Mouse (Mus musculus) retina, adult 2 months (tissue): ENCODE measurements around the gene Hist1h3f.
"Not testable (repeated sequence)": the region's sequence is repeated elsewhere in the genome, so short reads cannot be mapped to it uniquely, and the experiment has no call there.

ENCODE experiments used
- DNase-seq: peaks from one replicate; pipeline ENCODE4 v3.0.0-alpha.2; 2012; ENCODE audit warnings: low read depth, low spot score

Gene Hist1h3f

DNA sequence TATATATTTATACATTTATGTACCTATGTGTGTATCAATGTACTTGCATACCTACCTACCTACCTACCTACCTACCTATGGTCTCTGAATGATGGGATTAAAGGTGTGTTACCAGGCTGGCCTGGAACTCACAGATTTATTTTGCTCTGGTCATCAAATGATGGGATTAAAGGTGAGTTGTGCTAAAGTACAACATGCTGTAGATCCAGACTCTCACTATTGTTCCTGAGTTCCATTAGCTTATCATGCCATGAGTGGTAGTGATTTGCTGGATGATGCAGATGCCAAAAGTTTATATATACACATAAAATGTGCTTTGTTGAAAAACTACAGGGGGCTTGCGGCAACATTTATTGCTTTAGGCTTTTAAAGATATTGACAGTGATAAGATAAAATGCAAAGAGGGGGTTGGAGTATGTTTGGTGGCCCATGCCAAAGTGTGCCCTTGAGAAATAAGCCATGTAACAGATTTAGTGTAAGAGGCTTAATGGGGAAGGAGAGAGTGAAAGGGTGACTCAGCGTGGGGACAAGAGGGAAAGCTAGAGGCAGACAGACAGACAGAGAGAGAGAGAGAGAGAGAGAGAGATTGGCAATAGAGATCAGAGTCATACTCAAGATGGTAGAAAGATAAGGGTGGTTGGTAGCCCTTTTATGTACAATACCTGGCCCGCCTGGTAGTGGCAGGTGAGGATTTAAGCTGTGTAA lies 6.7 kb upstream of the Hist1h3f start:
- DNase-seq = no peak

DNA sequence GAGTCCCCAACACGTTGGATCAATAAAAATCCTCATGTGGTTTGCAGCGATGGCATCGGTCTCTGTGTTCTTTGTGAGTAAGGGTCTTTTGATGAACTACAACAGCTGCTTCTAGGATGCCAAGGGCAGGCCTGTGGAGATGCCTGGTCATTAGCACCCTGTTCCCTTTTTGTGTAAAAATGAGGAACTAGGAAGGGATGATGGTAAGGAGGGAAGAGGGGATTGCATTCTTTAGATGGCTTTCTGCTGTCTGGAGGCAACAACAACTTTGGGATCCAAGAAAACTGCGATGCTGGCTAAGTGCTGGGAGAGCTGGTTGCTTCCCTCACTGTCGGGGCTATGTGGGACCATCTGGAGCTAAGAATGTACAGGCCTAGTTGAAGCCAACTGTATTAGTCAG lies 5.6 kb upstream of the Hist1h3f start:
- no peak for DNase-seq

DNA sequence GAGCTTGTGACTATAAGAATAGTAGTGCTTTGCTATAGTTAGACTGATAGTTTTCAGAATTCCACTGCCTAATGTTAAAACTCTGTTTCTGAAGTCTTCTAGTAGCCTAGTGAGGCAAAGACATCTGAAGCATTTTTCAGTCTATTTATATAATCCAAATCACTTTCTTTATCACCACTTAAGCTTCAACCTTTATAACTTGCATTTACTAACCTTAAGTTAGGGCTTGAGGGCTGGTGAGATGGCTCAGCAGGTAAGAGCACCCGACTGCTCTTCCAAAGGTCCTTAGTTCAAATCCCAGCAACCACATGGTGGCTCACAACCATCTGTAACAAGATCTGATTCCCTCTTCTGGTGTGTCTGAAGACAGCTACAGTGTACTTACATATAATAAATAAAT lies 4.0 kb upstream of the Hist1h3f start:
- not testable (repeated sequence) for DNase-seq

DNA sequence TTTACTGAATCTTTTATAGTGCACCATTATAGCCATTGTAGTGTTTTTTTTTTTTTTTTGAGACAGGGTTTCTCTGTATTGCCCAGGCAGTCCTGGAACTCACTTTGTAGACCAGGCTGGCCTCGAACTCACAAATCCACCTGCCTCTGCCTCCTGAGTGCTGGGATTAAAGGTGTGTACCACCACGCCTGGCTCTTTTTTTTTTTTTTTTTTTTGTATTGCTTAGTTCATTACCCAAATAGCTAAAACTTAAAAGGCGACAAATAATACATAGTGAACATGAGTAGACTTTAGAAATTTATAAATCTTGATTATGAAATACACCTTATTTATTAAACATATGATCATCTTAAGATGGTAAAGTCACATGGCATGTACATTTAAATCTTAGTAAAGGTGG lies 2.4 kb upstream of the Hist1h3f start:
- DNase-seq = no peak

DNA sequence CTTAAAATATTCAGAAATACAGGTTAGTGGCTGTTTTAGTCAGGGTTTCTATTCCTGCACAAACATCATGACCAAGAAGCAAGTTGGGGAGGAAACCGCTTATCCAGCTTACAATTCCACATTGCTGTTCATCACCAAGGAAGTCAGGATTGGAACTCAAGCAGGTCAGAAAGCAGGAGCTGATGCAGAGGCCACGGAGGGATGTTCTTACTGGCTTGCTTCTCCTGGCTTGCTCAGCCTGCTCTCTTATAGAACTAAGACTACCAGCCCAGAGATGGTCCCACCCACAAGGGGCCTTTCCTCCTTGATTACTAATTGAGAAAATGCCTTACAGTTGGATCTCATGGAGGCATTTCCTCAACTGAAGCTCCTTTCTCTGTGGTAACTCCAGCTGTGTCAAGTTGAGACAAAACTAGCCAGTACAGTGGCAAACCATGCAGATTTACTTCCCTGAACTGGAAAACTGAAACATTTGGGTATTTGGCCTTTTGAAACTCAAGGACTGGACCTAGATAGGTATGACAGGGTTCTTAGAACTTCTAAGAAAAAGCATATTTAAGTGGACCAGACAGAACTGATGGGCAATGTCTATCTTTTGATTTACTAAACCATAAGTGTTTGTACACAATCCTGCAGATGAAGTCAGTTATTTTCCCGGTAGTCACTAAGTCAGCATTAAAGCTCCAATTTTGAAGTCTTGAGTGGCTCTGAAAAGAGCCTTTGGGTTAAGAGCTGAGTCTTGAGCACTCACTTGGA lies 1.4 kb upstream of the Hist1h3f start:
- DNase-seq = not testable (repeated sequence)

DNA sequence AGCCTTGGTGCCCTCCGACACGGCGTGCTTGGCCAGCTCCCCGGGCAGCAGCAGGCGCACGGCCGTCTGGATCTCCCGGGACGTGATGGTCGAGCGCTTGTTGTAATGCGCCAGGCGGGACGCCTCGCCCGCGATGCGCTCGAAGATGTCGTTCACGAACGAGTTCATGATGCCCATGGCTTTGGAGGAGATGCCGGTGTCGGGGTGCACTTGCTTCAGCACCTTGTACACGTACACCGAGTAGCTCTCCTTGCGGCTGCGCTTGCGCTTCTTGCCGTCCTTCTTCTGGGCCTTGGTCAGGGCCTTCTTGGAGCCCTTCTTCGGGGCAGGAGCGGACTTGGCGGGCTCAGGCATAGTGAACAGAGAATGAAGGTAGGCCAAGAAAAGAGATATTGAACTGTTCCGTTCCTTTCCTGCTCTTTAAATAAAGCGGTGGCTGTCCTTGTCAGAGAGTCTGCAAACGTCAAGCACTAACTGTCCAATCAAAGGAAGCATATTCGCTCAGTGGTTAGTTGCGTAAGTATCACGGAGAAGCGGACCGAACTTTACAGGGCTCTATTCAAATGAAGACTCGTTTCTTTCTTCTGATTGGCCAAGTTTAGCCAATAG lies 749 bp upstream of the Hist1h3f start, which contains the start of gene Hist1h2bh:
Gene Hist1h2bh, minus strand, starts transcription at position 394 of the 609 bp plus-strand sequence.
- DNase-seq = not testable (repeated sequence)

DNA sequence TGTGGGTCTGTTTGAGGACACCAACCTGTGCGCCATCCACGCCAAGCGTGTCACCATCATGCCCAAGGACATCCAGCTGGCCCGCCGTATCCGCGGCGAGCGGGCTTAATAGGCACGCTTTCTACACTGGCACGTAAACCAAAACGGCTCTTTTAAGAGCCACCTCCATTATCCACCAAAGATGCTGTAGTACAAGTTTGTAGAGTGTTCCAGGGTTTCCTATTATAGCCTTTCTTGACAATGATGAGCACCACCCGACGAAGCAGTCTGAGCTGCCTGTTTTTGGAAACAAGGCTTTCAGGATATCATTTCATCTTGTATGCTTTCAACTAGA lies 902 bp downstream of the Hist1h3f start:
- DNase-seq = not testable (repeated sequence)

DNA sequence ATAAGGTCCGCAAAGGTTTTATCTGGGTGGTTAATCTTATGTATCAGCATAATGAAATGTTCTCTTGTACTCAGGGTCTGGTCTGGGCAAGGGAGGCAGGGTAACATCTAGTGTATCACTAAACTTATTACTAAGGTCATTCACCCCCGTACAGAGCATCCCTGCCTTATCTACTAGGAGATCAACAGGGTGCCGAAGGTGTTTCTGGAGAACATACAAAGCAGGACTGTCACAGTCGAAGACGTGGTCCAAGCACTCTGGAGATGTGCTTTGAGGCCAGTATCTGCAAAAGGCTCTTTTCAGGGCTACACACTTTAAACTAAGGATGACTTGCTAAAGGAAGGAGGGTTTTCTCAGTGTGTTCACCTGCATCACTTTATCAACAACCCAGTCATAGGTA lies 2.8 kb downstream of the Hist1h3f start:
- DNase-seq = no peak

DNA sequence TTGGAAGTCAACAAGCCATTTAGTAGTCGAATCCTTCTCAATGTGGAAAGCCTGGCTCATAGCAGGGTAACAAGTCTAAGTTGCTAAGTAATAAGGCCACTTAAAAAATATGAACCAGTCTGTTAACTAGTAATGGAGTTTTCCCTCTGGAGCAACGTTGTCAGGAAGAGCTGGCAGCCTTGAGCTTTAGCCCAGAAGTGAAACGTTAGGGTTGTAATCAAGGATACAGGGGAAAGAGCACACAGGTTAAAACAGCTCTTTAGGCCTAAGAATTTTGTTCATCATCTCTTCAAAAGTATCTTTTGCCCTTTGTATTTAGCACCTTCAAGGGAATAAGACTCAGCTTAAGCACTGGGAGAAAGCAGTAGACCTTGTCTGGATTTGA lies 6.9 kb downstream of the Hist1h3f start:
- DNase-seq = no peak

DNA sequence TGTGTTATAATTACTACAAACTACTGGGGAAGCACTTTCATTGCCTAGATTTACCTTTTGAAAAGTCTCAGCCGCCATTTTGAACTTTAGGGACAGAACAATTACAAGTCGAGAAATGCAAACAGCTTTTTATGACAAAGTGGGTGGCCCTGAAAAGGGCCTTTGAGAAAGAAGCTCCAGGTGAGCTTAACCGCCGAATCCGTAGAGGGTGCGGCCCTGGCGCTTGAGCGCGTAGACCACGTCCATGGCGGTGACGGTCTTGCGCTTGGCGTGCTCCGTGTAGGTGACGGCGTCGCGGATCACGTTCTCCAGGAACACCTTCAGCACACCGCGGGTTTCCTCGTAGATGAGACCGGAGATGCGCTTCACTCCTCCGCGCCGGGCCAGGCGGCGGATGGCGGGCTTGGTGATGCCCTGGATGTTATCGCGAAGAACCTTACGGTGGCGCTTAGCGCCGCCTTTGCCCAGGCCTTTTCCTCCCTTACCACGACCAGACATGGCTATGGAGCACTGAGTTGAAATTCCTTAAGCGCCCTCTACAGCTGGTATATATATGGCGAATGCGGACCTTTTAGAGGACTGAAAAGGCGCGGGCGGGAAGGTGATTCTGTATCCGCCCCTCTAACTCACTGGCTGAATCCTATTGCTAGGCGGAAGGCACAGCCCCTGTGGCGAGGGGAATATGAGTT lies 7.4 kb downstream of the Hist1h3f start, which contains the start of gene Hist1h4f:
Gene Hist1h4f, minus strand, starts transcription at position 503 of the 689 bp plus-strand sequence.
- DNase-seq = peak; percentile 83

DNA sequence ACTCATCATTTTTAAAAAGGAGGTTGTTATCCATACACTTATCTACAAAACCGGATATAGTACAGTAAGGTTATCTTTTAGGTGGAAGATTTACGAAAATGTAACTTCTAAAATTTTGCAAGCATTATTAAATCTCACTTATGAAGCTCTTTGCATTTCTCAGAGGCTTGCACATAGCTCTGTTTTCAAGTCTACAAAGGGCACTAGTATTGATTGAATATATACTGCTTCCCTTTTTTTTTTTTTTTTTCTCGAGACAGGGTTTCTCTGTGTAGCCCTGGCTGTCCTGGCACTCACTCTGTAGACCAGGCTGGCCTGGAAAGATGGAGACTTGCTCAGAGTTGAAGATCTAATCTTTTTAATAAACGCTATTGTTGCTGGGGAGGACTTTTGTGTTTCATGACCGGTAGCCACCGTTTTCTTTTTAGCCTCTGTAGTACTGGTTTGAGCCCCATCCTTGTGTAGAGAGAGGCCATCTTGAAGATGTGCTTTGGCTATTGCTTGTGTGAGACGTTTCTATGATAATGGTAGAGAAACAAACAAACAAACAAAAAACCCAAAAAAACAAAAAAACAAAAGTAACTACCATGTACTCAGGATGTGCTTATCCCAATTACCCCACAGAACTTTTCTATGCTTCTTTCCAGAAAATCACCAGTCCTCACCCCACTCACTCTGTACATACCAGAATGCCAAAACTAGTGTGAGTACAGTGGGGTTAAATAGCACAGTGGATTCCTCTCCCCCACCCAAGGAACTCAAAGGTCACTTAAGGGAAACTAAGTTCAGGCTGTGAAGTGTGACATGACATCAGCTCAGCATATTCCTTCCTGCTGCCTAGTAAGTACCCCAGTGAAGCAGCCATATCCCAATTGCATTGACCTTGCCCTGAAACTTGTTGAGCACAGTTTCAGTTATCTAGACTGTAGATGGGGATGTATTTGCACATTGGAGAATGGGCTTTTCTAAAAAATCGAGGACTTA lies 8.4 kb downstream of the Hist1h3f start:
- DNase-seq = no peak

DNA sequence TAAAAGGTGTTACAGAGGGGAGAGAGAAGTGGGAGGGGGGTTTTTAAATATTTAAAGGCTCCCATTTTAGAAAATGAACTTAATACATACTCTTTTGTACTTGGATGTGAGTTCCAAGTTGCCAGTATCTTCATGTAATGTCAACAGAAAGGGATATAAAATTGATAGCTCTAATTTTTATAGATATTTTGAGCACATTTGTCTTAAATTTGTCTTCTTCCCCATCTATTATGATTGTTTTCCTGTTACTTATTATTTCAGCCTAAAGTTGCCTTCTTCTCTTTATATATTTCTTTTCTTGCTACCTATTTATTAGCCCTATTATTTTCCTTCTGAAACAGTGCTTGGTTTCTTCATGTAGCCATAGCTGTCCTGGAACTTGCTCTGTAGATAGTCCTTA lies 9.1 kb downstream of the Hist1h3f start, which contains the start of gene Hist1h1d:
Gene Hist1h1d, plus strand, starts transcription at position 301 of the 400 bp plus-strand sequence.
- DNase-seq = no peak

DNA sequence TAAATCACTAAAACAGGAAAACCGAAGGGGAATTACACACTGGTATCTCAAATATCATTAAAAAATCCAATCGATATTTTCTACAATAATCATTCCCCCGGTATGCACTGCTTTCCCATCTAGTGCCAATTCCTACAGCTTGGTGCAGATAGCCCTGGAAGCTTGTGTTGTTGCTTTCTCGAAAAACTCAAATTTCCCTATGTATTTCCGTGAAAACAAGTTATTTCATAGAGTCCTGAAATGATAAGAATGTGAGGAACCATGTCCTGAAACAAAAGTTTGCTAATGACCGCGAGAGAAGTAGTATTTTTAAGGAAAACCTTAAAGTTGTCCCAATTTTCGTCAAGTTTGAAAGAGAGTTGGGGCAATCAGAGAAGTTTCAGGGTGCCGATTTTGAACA lies 10.5 kb downstream of the Hist1h3f start:
- DNase-seq = no peak

DNA sequence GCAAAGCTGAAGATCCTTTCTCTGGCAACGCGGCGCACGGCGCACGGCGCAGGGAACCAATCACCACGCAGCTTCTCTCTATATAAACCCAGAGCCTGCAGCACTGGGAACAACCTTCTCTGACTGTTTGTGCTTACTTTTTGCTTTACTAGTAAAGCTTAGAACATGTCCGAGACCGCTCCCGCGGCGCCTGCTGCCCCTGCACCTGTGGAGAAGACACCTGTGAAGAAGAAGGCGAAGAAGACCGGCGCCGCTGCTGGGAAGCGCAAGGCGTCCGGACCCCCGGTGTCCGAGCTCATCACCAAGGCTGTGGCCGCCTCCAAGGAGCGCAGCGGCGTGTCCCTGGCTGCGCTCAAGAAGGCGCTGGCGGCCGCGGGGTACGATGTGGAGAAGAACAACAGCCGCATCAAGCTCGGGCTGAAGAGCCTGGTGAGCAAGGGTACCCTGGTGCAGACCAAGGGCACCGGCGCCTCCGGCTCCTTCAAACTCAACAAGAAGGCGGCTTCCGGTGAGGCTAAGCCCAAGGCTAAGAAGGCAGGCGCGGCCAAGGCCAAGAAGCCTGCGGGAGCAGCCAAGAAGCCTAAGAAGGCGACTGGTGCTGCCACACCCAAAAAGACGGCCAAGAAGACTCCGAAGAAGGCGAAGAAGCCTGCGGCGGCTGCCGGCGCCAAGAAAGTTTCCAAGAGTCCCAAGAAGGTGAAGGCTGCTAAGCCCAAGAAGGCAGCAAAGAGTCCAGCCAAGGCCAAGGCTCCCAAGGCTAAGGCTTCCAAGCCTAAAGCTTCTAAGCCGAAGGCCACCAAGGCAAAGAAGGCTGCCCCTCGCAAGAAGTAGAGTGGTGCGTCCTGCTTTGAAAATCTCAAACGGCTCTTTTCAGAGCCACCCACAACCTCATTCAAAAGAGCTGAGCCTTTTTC lies 11.3 kb downstream of the Hist1h3f start:
- no peak for DNase-seq

DNA sequence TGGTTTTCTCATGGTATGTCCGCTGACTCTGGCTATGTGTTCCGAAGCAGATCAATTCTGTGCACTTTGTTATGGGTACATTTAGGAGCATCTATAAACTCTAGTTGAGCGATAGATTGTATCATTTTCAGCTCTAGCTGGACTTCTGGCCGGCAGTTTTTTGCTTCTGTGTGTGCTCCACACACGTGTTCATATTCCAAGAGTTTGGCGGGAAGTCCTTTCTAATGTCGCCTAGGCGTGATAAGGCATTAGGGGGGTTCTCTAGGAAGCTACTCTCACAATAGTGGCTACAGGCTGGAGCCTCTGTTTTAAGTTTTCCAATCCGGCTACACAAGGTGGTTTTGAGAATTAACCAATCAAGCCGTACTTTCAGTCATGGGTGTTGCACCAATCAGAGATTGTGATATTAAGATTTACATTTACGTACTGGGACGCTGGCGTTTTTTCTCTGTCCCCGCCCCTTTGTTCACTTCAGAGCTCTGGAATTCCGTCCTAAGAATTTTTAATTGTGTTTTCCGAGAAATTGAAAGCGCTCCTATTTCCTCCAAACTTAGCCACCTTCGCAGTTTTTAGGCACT lies 12.1 kb downstream of the Hist1h3f start:
- DNase-seq = peak; percentile 76

DNA sequence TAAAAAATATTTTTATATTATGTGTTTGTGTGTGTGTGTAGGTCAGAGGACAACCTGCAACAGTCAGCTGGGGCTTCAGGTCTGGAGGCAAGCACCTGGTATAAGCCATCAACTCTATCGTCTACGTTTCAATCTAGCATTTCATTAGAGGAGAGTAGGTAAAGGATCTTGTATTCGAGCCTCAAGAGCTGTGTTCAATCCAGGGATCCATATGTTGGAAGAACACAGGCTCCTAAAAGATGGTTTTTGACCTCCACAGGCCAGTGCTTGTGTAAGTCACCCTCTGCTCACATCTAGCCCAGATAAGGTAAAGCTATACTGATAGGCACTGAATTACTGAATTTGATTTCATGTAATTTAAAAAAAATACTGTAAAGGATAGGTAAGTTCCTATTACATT lies 13.1 kb downstream of the Hist1h3f start:
- DNase-seq = no peak

DNA sequence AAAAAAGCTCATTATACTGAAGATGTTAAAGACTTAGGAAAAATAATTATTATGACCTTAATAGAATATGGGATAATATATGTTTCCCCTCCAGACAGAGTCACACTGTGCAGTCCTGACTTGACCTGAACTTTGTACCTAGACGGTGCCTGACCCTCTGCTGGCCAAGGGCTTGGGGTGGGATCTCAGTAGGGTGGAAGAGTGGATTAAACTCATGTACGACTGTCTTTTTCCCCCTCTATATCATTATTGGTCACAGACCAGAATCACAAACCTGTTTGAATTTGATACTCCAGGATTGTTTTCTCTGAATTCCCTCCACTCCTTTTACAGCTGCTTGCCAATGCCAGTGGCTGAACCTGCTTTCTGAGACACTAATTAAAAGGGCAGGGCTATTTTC lies 16.8 kb downstream of the Hist1h3f start:
- not testable (repeated sequence) for DNase-seq

DNA sequence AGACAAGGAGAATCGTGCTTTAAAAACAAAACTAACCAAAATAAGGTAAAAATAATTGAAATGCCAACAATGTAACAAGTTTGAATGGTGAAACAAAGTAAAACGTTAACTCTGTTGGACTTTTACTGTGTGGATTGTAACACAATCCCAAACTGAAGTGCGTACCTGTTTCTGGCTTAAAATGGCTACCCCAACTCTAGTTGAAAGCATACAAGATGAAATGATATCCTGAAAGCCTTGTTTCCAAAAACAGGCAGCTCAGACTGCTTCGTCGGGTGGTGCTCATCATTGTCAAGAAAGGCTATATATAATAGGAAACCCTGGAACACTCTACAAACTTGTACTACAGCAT lies 17.7 kb downstream of the Hist1h3f start:
- not testable (repeated sequence) for DNase-seq

DNA sequence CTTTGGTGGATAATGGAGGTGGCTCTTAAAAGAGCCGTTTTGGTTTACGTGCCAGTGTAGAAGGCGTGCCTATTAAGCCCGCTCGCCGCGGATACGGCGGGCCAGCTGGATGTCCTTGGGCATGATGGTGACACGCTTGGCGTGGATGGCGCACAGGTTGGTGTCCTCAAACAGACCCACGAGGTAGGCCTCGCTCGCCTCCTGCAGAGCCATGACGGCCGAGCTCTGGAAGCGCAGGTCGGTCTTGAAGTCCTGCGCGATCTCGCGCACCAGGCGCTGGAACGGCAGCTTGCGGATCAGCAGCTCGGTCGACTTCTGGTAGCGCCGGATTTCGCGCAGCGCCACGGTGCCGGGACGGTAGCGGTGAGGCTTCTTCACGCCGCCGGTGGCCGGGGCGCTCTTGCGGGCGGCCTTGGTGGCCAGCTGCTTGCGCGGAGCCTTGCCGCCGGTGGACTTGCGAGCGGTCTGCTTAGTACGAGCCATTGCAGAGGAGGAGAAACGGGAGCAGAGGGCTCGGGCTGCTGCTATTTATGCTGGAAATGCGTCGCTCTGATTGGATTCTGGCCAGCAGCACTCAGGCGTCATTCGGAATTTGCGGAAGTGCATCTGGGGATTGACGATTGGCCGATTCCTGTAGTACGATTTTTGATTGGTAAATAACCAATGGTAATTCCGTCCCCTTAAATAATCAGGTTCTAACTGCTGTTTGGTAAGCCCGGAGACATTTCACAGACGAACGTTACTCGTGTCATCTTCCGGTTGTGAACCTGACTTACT lies 18.2 kb downstream of the Hist1h3f start, which contains the start of gene Hist1h3e:
Gene Hist1h3e, minus strand, starts transcription at position 487 of the 777 bp plus-strand sequence.
- peak; percentile 91 for DNase-seq
